Mouse (Mus musculus) spleen, adult 2 months (tissue): ENCODE data around the gene Nfya.
A peak's percentile ranks its signal among the peaks of the same experiment; 100 is the strongest.

Experiments used
- CTCF ChIP-seq: fragments of 200-500 bp; IDR thresholded peaks from 2 replicates; pipeline ENCODE4 v1.5.1; 2011; ENCODE audit warnings: mild to moderate bottlenecking, inconsistent platforms; ENCODE audit not compliant: insufficient read depth, insufficient read length, insufficient replicate concordance; ENCODE audit errors: extremely low read depth
- POLR2A ChIP-seq: fragments of 200-500 bp; IDR thresholded peaks from 2 replicates; pipeline ENCODE4 v1.6.1; 2011; ENCODE audit warnings: low read depth, low read length, inconsistent platforms

GRCm38 (mm10) chr17:48409380-48410298 lies at the start of gene Nfya, which contains the start of gene Oard1:
- TF ChIP-seq POLR2A (peak; percentile 33), CTCF (no peak)
